Mouse (Mus musculus) embryonic facial prominence, embryonic 13.5 days (tissue): Measurements from ENCODE around the gene Tanc1. TPM values are rescaled to one million over a fixed set of nuclear protein-coding genes. Genes with fewer than 3 reads are reported as not detected.
A peak's percentile ranks its signal among the peaks of the same experiment; 100 is the strongest.

Experiments
- ATAC-seq: fragments of 200-750 bp; cut with Nextera tagmentation; 2 replicates; pipeline ENCODE4 v1.8.0; 2017; ENCODE audit warnings: low read depth; ENCODE audit not compliant: insufficient number of reproducible peaks, insufficient read depth, low FRiP score, low TSS enrichment
- H3K27ac ChIP-seq: fragments of 300-500 bp; sonication (generic); 2 replicates; pipeline ENCODE4 v1.5.1; 2015; ENCODE audit warnings: moderate library complexity, mild to moderate bottlenecking, inconsistent platforms
- H3K27me3 ChIP-seq: fragments of 300-500 bp; sonication (generic); 2 replicates; pipeline ENCODE4 v1.6.1; 2015; ENCODE audit warnings: mild to moderate bottlenecking, inconsistent platforms
- H3K36me3 ChIP-seq: fragments of 300-500 bp; sonication (generic); 2 replicates; pipeline ENCODE4 v1.6.1; 2015; ENCODE audit warnings: mild to moderate bottlenecking, inconsistent platforms
- H3K4me1 ChIP-seq: fragments of 300-500 bp; sonication (generic); 2 replicates; pipeline ENCODE4 v1.6.1; 2015; ENCODE audit warnings: inconsistent platforms
- H3K4me2 ChIP-seq: fragments of 300-500 bp; sonication (generic); 2 replicates; pipeline ENCODE4 v1.6.1; 2015; ENCODE audit warnings: moderate library complexity, mild to moderate bottlenecking, inconsistent platforms
- H3K4me3 ChIP-seq: fragments of 300-500 bp; sonication (generic); 2 replicates; pipeline ENCODE4 v1.5.1; 2015; ENCODE audit warnings: mild to moderate bottlenecking, inconsistent platforms
- H3K9ac ChIP-seq: fragments of 300-500 bp; sonication (generic); 2 replicates; pipeline ENCODE4 v1.6.1; 2015; ENCODE audit warnings: mild to moderate bottlenecking, inconsistent platforms
- H3K9me3 ChIP-seq: fragments of 300-500 bp; sonication (generic); 2 replicates; pipeline ENCODE4 v1.6.1; 2016; ENCODE audit warnings: inconsistent platforms
- WGBS: fragments of 180-500 bp; shearing (Covaris S2); methylation state at CpG from one replicate; pipeline ENCODE4 v1.1.7; 2015; ENCODE audit warnings: mixed read lengths; 5-methylcytosine and 5-hydroxymethylcytosine counted together
- polyA plus RNA-seq: library from polyadenylated mRNA; unstranded; fragments of >200 nt; fragmentation: Nextera tagmentation; extraction: Ambion mirVana; gene quantifications from 2 replicates; pipeline ENCODE4 v1.2.1, GENCODE M21; 2015

The Tanc1 gene
- polyA plus RNA-seq, 1 experiment from 2014 or later, result 39.4 TPM

DNA sequence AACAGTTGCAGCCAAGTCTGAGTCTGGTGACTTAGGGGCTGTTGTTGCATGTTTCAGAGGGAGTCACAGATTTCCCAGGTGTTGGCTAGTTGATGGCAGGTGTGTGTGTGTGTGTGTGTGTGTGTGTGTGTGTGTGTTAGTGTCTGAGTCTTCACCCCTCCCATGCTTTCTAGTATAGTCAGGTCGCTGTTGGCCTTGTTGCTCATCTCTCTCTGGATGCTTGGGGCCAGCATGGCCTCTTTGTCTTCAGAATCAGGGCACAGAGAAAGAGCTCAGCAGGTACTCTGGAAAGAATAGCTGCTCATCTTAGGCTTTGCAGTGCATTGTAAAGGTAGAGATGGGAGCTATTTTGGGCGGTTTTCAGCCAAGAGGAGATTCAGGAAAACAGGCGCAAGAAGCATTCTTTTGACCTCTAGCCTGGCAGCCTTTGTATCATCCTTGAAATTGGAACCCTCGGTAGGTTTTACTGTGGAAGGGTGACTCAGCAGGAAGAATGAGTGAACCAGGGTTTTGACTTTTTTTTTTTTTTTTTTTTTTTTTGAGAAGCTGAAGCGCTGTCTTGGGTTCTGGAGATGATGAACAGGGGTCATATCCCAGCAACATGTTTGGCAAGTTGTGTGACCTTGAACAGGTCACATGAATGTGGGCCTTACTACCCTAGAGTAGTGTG is 22.1 kb downstream of the Tanc1 start:
- Histone ChIP-seq H3K9ac (no peak overlapping the region), H3K27ac (no peak overlapping the region), H3K27me3 (no peaks in the 10 kb centered on the region), H3K4me1 (peaks cover 38% of the 10 kb centered on the region), H3K9me3 (peaks cover 10% of the 10 kb centered on the region; the same call in 1 of the 2 replicates), H3K36me3 (no peaks in the 10 kb centered on the region), H3K4me3 (no peak overlapping the region), H3K4me2 (no peak overlapping the region)
- no peak for ATAC-seq
- WGBS, result 48% methylated on average over 5 of the region's 5 CpGs

GRCm38 (mm10) chr2:59637040-59637785 is 25.4 kb downstream of the Tanc1 start:
- no peaks in the 10 kb centered on the region for H3K36me3 ChIP-seq
- H3K4me2 ChIP-seq, result no peak overlapping the region
- 0 out of 2 replicates have a peak, but pooled peaks cover 13% of the 10 kb centered on the region for H3K4me1 ChIP-seq
- no peak overlapping the region for H3K27ac ChIP-seq
- ATAC-seq, result no peak
- no peak overlapping the region for H3K4me3 ChIP-seq
- WGBS, result 88% methylated on average over 18 of the region's 18 CpGs
- H3K27me3 ChIP-seq, result no peaks in the 10 kb centered on the region
- H3K9me3 ChIP-seq, result peaks cover 10% of the 10 kb centered on the region; the same call in 1 of the 2 replicates
- no peak overlapping the region for H3K9ac ChIP-seq

DNA sequence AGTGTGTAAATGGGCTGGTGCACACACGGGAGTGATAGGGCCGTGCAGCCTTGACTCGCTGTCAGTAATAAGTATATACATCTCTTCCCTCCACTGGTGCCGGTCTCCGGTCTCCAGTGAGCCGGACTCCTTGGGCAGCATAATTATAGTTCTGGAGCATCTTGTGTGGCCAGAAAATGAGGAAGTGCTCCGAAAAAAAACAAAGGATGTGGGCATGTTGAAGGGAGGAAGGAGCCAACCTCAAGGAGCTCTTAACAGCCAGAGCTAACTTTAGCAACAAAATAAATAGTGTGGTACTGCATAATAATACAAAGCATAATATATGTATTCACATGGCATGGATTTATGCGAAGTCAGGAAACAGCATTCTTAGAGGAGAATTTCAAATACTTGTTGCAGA is 30.9 kb downstream of the Tanc1 start:
- no peak for ATAC-seq
- Histone ChIP-seq H3K27me3 (peaks cover 3% of the 10 kb centered on the region; the same call in 1 of the 2 replicates), H3K27ac (no peak overlapping the region), H3K36me3 (no peaks in the 10 kb centered on the region), H3K4me1 (peaks cover 42% of the 10 kb centered on the region), H3K4me2 (no peak overlapping the region), H3K9me3 (no peaks in the 10 kb centered on the region), H3K9ac (no peak overlapping the region), H3K4me3 (no peak overlapping the region)
- WGBS, result 69% methylated on average over 8 of the region's 8 CpGs

GRCm38 (mm10) chr2:59644816-59645215 is 33.0 kb downstream of the Tanc1 start:
- no peaks in the 10 kb centered on the region for H3K36me3 ChIP-seq
- peaks cover 57% of the 10 kb centered on the region for H3K4me1 ChIP-seq
- no peak overlapping the region for H3K9ac ChIP-seq
- H3K27ac ChIP-seq, result peak overlapping the region; percentile 62
- 27% methylated on average over 5 of the region's 5 CpGs for WGBS
- H3K4me3 ChIP-seq, result no peak overlapping the region
- no peaks in the 10 kb centered on the region for H3K9me3 ChIP-seq
- no peak for ATAC-seq
- no peak overlapping the region for H3K4me2 ChIP-seq
- H3K27me3 ChIP-seq, result peaks cover 3% of the 10 kb centered on the region; the same call in 1 of the 2 replicates

DNA sequence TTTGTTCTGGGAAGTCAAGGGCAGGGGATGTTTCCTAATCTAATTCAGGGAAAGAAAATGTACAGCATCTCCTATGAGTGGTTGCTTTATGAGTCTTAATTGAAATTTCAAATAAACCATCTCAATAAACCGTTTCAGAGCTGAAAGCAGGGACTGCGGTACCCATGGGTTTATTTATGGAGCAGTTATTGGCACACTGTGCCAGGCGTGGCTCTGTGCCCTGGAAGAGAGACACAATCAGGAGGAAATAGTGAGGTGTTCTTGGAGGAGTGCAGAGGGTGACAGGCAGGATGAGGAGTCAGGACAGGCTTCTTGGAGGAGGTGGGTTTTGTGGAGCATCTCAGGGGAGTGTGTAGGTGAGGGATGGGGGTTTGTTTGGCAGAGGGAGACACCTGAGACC is 33.7 kb downstream of the Tanc1 start:
- 38% methylated on average over 3 of the region's 3 CpGs for WGBS
- H3K9ac ChIP-seq, result no peak overlapping the region

DNA sequence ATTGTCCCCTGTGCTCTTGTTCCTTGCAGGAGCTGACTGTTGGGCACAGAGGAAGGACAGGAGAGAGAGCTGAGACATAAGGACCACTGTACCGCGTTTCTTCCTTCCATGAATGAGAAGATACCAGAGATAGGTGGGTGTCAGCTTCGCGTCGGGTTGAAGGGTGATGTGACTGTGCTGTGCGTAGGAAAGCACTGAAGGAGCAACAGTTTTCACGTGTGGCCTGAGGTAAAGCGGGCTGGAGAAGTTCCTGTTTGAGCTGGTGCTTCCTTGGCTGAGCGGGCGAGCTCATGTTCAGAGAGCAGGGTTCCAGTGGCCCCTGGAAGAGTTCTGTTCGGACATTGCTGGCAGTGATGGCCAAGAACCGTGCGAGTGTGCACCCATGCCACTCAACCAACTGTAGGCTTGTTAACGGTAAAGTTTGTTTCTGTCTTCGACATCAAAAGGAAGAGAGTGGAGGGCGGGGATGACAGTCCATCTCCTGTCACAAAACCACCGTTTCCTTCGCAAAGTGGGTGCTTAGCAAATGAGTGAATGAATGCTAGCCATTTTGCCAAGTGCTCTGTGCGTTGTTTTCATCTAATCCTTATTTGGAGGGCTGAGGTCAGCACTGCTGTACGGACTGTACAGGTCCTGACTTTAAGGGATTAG is 35.0 kb downstream of the Tanc1 start:
- Histone ChIP-seq H3K27ac (no peak overlapping the region), H3K9ac (no peak overlapping the region), H3K27me3 (peaks cover 3% of the 10 kb centered on the region; the same call in 1 of the 2 replicates), H3K4me1 (peaks cover 57% of the 10 kb centered on the region), H3K36me3 (no peaks in the 10 kb centered on the region), H3K4me3 (no peak overlapping the region), H3K4me2 (no peak overlapping the region), H3K9me3 (no peaks in the 10 kb centered on the region)
- ATAC-seq, result no peak
- 83% methylated on average over 20 of the region's 20 CpGs for WGBS

More for the DNA sequence above, 33.7 kb downstream of the Tanc1 start:
- Histone ChIP-seq H3K4me2 (no peak overlapping the region), H3K27me3 (peaks cover 3% of the 10 kb centered on the region; the same call in 1 of the 2 replicates), H3K9me3 (no peaks in the 10 kb centered on the region), H3K4me3 (no peak overlapping the region), H3K36me3 (no peaks in the 10 kb centered on the region), H3K27ac (0 out of 2 replicates have a peak overlapping the region, but pooled peaks have one; percentile 34), H3K4me1 (peaks cover 57% of the 10 kb centered on the region)
- no peak for ATAC-seq

- Histone ChIP-seq H3K36me3 (no peaks in the 10 kb centered on the region), H3K9me3 (no peaks in the 10 kb centered on the region), H3K4me3 (no peak overlapping the region), H3K27me3 (peaks cover 3% of the 10 kb centered on the region; the same call in 1 of the 2 replicates), H3K4me2 (no peak overlapping the region), H3K4me1 (peaks cover 66% of the 10 kb centered on the region), H3K9ac (no peak overlapping the region), H3K27ac (no peak overlapping the region)
- no peak for ATAC-seq
- 21% methylated on average over 12 of the region's 12 CpGs for WGBS
These were observed 36.6 kb downstream of the Tanc1 start for GRCm38 (mm10) chr2:59648444-59648843.

DNA sequence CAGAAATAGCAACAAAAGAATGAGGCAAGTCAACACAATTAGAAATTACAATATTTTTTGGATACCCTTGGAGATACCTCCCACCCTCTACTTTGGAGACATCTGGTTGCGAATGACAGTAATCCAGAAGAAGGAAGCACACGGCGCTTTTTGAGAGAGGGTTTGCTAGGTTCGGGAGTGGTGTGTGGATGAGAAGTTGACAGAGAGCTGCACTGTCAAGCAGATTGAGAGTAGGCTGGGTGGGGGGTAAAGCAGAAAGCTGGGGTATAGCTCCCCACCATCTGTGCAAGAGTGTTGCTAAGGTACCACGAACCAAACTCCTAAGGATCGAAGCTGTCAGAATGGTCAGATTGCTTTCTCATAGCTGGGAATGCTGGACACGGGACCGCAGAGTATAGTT is 40.0 kb downstream of the Tanc1 start:
- Histone ChIP-seq H3K9me3 (no peaks in the 10 kb centered on the region), H3K4me1 (peaks cover 65% of the 10 kb centered on the region), H3K36me3 (no peaks in the 10 kb centered on the region), H3K27ac (no peak overlapping the region), H3K27me3 (no peaks in the 10 kb centered on the region), H3K9ac (no peak overlapping the region), H3K4me2 (no peak overlapping the region), H3K4me3 (no peak overlapping the region)
- ATAC-seq, result no peak
- WGBS, result 88% methylated on average over 8 of the region's 8 CpGs

- H3K4me3 ChIP-seq, result no peak overlapping the region
- H3K4me2 ChIP-seq, result no peak overlapping the region
- WGBS, result 67% methylated on average over 5 of the region's 5 CpGs
- H3K36me3 ChIP-seq, result no peaks in the 10 kb centered on the region
- no peak for ATAC-seq
- peaks cover 61% of the 10 kb centered on the region for H3K4me1 ChIP-seq
- no peaks in the 10 kb centered on the region for H3K27me3 ChIP-seq
- H3K9ac ChIP-seq, result no peak overlapping the region
- H3K27ac ChIP-seq, result no peak overlapping the region
- no peaks in the 10 kb centered on the region for H3K9me3 ChIP-seq
These were observed 40.9 kb downstream of the Tanc1 start for GRCm38 (mm10) chr2:59652702-59653101.

GRCm38 (mm10) chr2:59653306-59654165 is 41.7 kb downstream of the Tanc1 start:
- H3K4me1 ChIP-seq, result peaks cover 53% of the 10 kb centered on the region
- no peak overlapping the region for H3K27ac ChIP-seq
- H3K4me3 ChIP-seq, result no peak overlapping the region
- no peak for ATAC-seq
- no peaks in the 10 kb centered on the region for H3K36me3 ChIP-seq
- 55% methylated on average over 8 of the region's 8 CpGs for WGBS
- no peak overlapping the region for H3K4me2 ChIP-seq
- H3K27me3 ChIP-seq, result no peaks in the 10 kb centered on the region
- H3K9ac ChIP-seq, result no peak overlapping the region
- no peaks in the 10 kb centered on the region for H3K9me3 ChIP-seq

- no peaks in the 10 kb centered on the region for H3K36me3 ChIP-seq
- no peak overlapping the region for H3K4me3 ChIP-seq
- H3K9ac ChIP-seq, result no peak overlapping the region
- ATAC-seq, result no peak
- WGBS, result 33% methylated on average over 7 of the region's 7 CpGs
- no peaks in the 10 kb centered on the region for H3K27me3 ChIP-seq
- H3K4me1 ChIP-seq, result peaks cover 52% of the 10 kb centered on the region
- H3K9me3 ChIP-seq, result no peaks in the 10 kb centered on the region
- 0 out of 2 replicates have a peak overlapping the region, but pooled peaks have one; percentile 2 for H3K27ac ChIP-seq
- no peak overlapping the region for H3K4me2 ChIP-seq
These were observed 43.6 kb downstream of the Tanc1 start for GRCm38 (mm10) chr2:59655471-59655870.
